Mouse (Mus musculus): ENCODE measurements around the gene Renbp. TPM values are rescaled to one million over a fixed set of nuclear protein-coding genes. Genes with fewer than 3 reads are reported as not detected.
A peak's percentile ranks its signal among the peaks of the same experiment; 100 is the strongest.

Gene Renbp
- polyA plus RNA-seq, 1 experiment from 2014 or later: 50.8 TPM

- H3K27me3 ChIP-seq (replicated peaks): peaks cover 22% of the 10 kb centered on the region
- WGBS: 66% methylated on average over 6 of the region's 6 CpGs
- no peaks in the 10 kb centered on the region for H3K9me3 ChIP-seq (replicated peaks)
- H3K36me3 ChIP-seq: no peaks in the 10 kb centered on the region
- ATAC-seq (ENCODE audit: insufficient number of reproducible peaks, low FRiP score): no peak
- no peak within 1 kb of the TSS for H3K9ac ChIP-seq
- no peak within 1 kb of the TSS for H3K4me2 ChIP-seq
- no peak within 1 kb of the TSS for H3K27ac ChIP-seq (ENCODE audit: poor library complexity, severe bottlenecking)
- H3K4me3 ChIP-seq: no peak within 1 kb of the TSS
- H3K4me1 ChIP-seq (replicated peaks): no peaks in the 10 kb centered on the region
Measured at GRCm38 (mm10) chrX:73891551-73892152, 39.0 kb downstream of the Renbp start, which contains the start of gene Avpr2. Gene Avpr2 (plus strand): TSS chrX:73892102.

- Histone ChIP-seq H3K9me3 (replicated peaks) (no peaks in the 10 kb centered on the region), H3K9ac (no peak overlapping the region), H3K4me2 (peak overlapping the region; percentile 70; the same call in 1 of the 2 replicates), H3K27ac (ENCODE audit: poor library complexity, severe bottlenecking) (no peak overlapping the region), H3K4me1 (replicated peaks) (no peaks in the 10 kb centered on the region; the same call in 1 of the 2 replicates), H3K4me3 (no peak overlapping the region), H3K36me3 (no peaks in the 10 kb centered on the region), H3K27me3 (replicated peaks) (peaks cover 48% of the 10 kb centered on the region)
- ATAC-seq (ENCODE audit: insufficient number of reproducible peaks, low FRiP score): no peak
- whole genome bisulfite sequencing: 26% methylated on average over 6 of the region's 6 CpGs
Measured at GRCm38 (mm10) chrX:73881463-73881862, 49.2 kb downstream of the Renbp start.

GRCm38 (mm10) chrX:73881036-73881427 lies 49.6 kb downstream of the Renbp start:
- Histone ChIP-seq H3K27ac (ENCODE audit: poor library complexity, severe bottlenecking) (no peak overlapping the region), H3K4me2 (peak overlapping the region; percentile 70), H3K27me3 (replicated peaks) (peaks cover 48% of the 10 kb centered on the region), H3K9ac (0 out of 2 replicates have a peak overlapping the region, but pooled peaks have one; percentile 4), H3K36me3 (no peaks in the 10 kb centered on the region), H3K4me1 (replicated peaks) (no peaks in the 10 kb centered on the region; the same call in 1 of the 2 replicates), H3K9me3 (replicated peaks) (no peaks in the 10 kb centered on the region), H3K4me3 (peak overlapping the region; percentile 50)
- no peak for ATAC-seq (ENCODE audit: insufficient number of reproducible peaks, low FRiP score)
- WGBS: 21% methylated on average over 16 of the region's 16 CpGs

GRCm38 (mm10) chrX:73880194-73881035 lies 50.2 kb downstream of the Renbp start:
- H3K4me2 ChIP-seq: peak overlapping the region; percentile 70
- no peak overlapping the region for H3K27ac ChIP-seq (ENCODE audit: poor library complexity, severe bottlenecking)
- H3K27me3 ChIP-seq (replicated peaks): peaks cover 48% of the 10 kb centered on the region
- 19% methylated on average over 42 of the region's 48 CpGs for WGBS
- H3K36me3 ChIP-seq: no peaks in the 10 kb centered on the region
- H3K4me1 ChIP-seq (replicated peaks): no peaks in the 10 kb centered on the region; the same call in 1 of the 2 replicates
- H3K4me3 ChIP-seq: peak overlapping the region; percentile 50
- no peaks in the 10 kb centered on the region for H3K9me3 ChIP-seq (replicated peaks)
- no peak for ATAC-seq (ENCODE audit: insufficient number of reproducible peaks, low FRiP score)
- 0 out of 2 replicates have a peak overlapping the region, but pooled peaks have one; percentile 4 for H3K9ac ChIP-seq

- whole genome bisulfite sequencing: 68% methylated on average over 1 of the region's 1 CpGs
- Histone ChIP-seq H3K9me3 (replicated peaks) (no peaks in the 10 kb centered on the region), H3K4me3 (no peak overlapping the region), H3K27ac (ENCODE audit: poor library complexity, severe bottlenecking) (no peak overlapping the region), H3K4me1 (replicated peaks) (no peaks in the 10 kb centered on the region; the same call in 1 of the 2 replicates), H3K4me2 (no peak overlapping the region), H3K9ac (no peak overlapping the region), H3K36me3 (no peaks in the 10 kb centered on the region), H3K27me3 (replicated peaks) (peaks cover 39% of the 10 kb centered on the region)
- ATAC-seq (ENCODE audit: insufficient number of reproducible peaks, low FRiP score): no peak
Measured at GRCm38 (mm10) chrX:73877014-73877413, 53.6 kb downstream of the Renbp start.

- 48% methylated on average over 2 of the region's 2 CpGs for WGBS
- no peak overlapping the region for H3K27ac ChIP-seq (ENCODE audit: poor library complexity, severe bottlenecking)
- H3K9me3 ChIP-seq (replicated peaks): no peaks in the 10 kb centered on the region
- H3K27me3 ChIP-seq (replicated peaks): peaks cover 28% of the 10 kb centered on the region
- no peaks in the 10 kb centered on the region; the same call in 1 of the 2 replicates for H3K4me1 ChIP-seq (replicated peaks)
- H3K4me3 ChIP-seq: no peak overlapping the region
- no peak overlapping the region for H3K9ac ChIP-seq
- no peak overlapping the region for H3K4me2 ChIP-seq
- H3K36me3 ChIP-seq: no peaks in the 10 kb centered on the region
- no peak for ATAC-seq (ENCODE audit: insufficient number of reproducible peaks, low FRiP score)
Measured at GRCm38 (mm10) chrX:73875881-73876280, 54.8 kb downstream of the Renbp start.

Other genes with a start within 250 kb of the Renbp start
- 154 and 176 TPM in 2 replicates for gene Bcap31, start 214.7 kb downstream of the Renbp start, polyA plus RNA-seq (2016; fragmentation: Nextera tagmentation; extraction: Ambion mirVana)
- 12.2 and 12.6 TPM in 2 replicates for gene Abcd1, start 214.3 kb downstream of the Renbp start, polyA plus RNA-seq (2016; fragmentation: Nextera tagmentation; extraction: Ambion mirVana)
- 0.43 and 0.62 TPM in 2 replicates for gene Plxnb3, start 173.8 kb downstream of the Renbp start, polyA plus RNA-seq (2016; fragmentation: Nextera tagmentation; extraction: Ambion mirVana)
- 72.5 and 75.2 TPM in 2 replicates for gene Srpk3, start 156.4 kb downstream of the Renbp start, polyA plus RNA-seq (2016; fragmentation: Nextera tagmentation; extraction: Ambion mirVana)
- 270 and 279 TPM in 2 replicates for gene Idh3g, start 144.0 kb downstream of the Renbp start, polyA plus RNA-seq (2016; fragmentation: Nextera tagmentation; extraction: Ambion mirVana)
- 144 and 145 TPM in 2 replicates for gene Ssr4, start 143.8 kb downstream of the Renbp start, polyA plus RNA-seq (2016; fragmentation: Nextera tagmentation; extraction: Ambion mirVana)
- gene Pdzd4, start 105.9 kb downstream of the Renbp start, polyA plus RNA-seq (2016; fragmentation: Nextera tagmentation; extraction: Ambion mirVana): 0.42 and 0.54 TPM in 2 replicates
- gene Avpr2, start 38.7 kb downstream of the Renbp start, polyA plus RNA-seq (2016; fragmentation: Nextera tagmentation; extraction: Ambion mirVana): not detected in 2 replicates
- gene L1cam, start 34.7 kb downstream of the Renbp start, polyA plus RNA-seq (2016; fragmentation: Nextera tagmentation; extraction: Ambion mirVana): 0.58 and 0.73 TPM in 2 replicates
- gene Arhgap4, start 9.0 kb downstream of the Renbp start, polyA plus RNA-seq (2016; fragmentation: Nextera tagmentation; extraction: Ambion mirVana): 1.4 and 1.9 TPM in 2 replicates
- gene Naa10, start 8.9 kb downstream of the Renbp start, polyA plus RNA-seq (2016; fragmentation: Nextera tagmentation; extraction: Ambion mirVana): 77.6 and 87.2 TPM in 2 replicates
- gene Hcfc1, start 35.5 kb upstream of the Renbp start, polyA plus RNA-seq (2016; fragmentation: Nextera tagmentation; extraction: Ambion mirVana): 41.3 and 47.3 TPM in 2 replicates
- 55.6 and 58.4 TPM in 2 replicates for gene Irak1, start 93.1 kb upstream of the Renbp start, polyA plus RNA-seq (2016; fragmentation: Nextera tagmentation; extraction: Ambion mirVana)
- not detected in 2 replicates for gene Opn1mw, start 196.6 kb upstream of the Renbp start, polyA plus RNA-seq (2016; fragmentation: Nextera tagmentation; extraction: Ambion mirVana)
- gene Mecp2, start 204.5 kb upstream of the Renbp start, polyA plus RNA-seq (2016; fragmentation: Nextera tagmentation; extraction: Ambion mirVana): 12.0 and 14.0 TPM in 2 replicates
- gene Tex28, start 237.0 kb upstream of the Renbp start, polyA plus RNA-seq (2016; fragmentation: Nextera tagmentation; extraction: Ambion mirVana): not detected in 2 replicates
- gene Tktl1, start 246.4 kb upstream of the Renbp start, polyA plus RNA-seq (2016; fragmentation: Nextera tagmentation; extraction: Ambion mirVana): not detected in 2 replicates